Mouse (Mus musculus) spleen, adult 18-20 months (tissue): ENCODE data around the gene 4930404H24Rik.

Experiments
- DNase-seq, 2 experiments: peaks; one replicate each; pipeline ENCODE4 v3.0.0; 2022; ENCODE audit warnings: mixed read lengths in 2 of 2

Gene 4930404H24Rik

GRCm38 (mm10) chr2:153542936-153543668 lies 50.5 kb downstream of the 4930404H24Rik start:
- DNase-seq, result no peak
